Mouse (Mus musculus): ENCODE measurements around the gene Gm42906.

GRCm38 (mm10) chr5:151133744-151134143 is 294.2 kb downstream of the Gm42906 start:
- TF ChIP-seq CTCF (IDR thresholded peaks at IDR 0.05; ENCODE audit: insufficient read depth, low read depth, low read length) = no peak
- TF ChIP-seq POLR2A (IDR thresholded peaks at IDR 0.05; ENCODE audit: insufficient read depth, low read depth, low read length) = no peak

Data from olfactory bulb, adult 2 months (tissue).